Mouse (Mus musculus): ENCODE measurements around the gene Tfeb. TPM values are rescaled to one million over a fixed set of nuclear protein-coding genes. Genes with fewer than 3 reads are reported as not detected.

The Tfeb gene
- polyA plus RNA-seq, 1 experiment from 2014 or later: 4.7 TPM

DNA sequence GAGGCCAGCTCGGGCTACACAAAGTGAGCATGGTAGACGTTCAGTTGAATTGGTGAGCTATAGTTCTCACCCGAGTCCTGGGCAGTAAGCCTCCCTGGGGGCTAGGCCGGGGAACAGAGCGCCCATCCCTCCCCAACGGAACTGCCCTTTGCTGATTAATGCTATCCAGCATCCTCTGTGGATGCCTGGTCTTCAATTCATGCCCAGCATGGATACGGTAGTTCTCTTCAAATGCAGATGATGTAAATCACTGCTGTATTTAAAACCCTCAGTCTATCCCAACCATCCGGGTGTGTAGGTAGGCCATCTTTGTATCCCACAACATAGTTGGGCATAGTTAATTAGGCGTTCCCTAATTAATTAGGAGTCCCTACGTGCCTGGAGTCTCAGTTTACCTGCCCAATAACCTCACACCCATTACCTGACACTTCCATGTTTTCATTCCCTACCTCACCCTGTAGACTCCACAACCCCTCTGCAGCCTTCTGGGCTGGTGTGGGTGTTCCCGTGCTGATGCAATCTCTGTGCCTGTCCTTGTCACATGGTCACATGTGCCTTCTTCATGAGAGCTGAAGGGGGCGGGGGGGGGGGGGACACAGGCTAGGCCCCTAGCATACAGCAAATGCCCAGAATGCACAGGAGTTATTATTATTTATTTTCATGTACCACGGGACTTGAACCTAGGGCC lies 81.4 kb downstream of the Tfeb start:
- DNase-seq (ENCODE audit: low spot score): no peak

DNA sequence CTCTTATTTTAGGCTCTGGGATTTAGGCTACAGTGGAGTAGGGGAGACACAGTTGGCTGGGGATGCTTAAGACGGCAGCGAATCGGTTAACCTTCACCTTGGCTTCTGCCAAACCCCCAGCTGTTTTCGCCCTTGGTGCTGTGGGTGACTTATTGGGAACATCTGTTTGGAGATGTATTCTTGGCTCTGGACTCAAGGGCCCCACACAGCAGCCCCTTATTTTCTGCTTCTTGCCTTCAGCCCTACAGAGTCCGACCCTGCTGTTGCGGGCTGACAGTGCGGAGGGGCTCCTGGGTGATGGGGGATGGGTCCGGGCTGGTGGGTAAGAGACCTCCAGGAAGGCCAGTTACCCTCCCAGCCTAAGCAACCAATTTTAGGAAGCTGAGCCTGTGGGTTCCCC lies 84.5 kb downstream of the Tfeb start:
- DNase-seq (ENCODE audit: low spot score): no peak

DNA sequence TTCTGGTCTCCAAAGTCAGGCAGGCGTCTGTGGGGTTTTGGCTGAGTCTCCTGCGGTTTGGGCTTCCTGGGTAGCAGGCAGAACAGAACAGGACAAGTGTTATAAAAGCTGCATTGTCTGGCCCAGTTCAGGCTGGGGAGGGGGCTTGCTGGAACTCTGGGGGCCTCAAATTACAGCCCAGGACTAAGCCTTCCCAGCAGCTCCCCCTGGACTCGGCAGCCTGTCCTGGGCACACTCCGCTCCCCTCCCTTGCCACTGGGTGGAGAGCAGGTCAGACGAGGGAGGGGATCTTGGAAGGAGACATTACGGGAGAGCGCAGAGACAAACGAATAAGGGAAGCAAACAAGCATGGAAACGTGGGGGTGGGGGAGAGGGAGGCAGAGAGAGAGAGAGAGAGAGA lies 94.3 kb downstream of the Tfeb start:
- no peak for DNase-seq (ENCODE audit: low spot score)

DNA sequence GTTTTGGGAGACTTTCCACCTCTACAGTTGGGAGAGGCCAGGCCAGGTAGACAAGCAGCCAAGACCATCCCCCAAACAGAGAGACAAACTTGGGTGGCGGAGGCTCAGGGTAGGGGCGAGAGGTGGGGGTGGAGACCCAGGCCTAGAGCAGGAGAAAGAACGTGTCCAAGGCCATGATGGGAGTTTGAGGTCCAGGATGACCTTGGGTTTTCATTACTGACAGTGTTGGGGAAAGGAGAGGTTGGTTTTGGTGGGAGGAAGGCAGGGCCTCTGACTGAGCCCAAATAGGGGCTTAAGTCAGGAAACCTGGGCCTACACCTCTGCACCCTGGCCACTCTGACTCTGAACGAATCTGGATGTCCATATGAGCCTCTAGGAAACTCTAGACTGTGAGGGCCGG lies 94.9 kb downstream of the Tfeb start:
- DNase-seq (ENCODE audit: low spot score): no peak

DNA sequence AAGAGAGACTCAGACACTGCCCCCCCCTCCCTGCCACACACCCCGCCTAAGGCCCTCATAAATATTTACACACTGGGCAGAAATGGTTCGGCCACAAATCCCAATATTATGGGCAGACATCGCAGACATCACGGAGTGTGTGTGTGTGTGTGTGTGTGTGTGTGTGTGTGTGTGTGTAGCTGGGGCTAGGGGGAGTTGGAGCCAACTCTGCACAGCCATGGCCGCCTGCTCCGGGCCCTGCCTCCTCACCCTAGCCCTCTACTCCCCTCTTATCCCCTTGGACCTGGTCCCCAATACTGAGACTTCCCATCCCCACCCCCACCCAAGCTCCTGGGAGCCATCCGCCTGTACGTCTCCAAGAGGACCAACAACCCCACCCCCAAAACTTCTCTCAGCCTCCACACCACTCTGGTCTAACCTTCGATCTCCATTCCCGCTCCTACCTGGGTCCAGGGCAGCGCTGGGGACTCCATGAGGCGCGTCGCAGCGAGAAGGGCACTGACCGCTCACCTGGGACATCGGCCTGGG lies 95.7 kb downstream of the Tfeb start:
- DNase-seq (ENCODE audit: low spot score): no peak

DNA sequence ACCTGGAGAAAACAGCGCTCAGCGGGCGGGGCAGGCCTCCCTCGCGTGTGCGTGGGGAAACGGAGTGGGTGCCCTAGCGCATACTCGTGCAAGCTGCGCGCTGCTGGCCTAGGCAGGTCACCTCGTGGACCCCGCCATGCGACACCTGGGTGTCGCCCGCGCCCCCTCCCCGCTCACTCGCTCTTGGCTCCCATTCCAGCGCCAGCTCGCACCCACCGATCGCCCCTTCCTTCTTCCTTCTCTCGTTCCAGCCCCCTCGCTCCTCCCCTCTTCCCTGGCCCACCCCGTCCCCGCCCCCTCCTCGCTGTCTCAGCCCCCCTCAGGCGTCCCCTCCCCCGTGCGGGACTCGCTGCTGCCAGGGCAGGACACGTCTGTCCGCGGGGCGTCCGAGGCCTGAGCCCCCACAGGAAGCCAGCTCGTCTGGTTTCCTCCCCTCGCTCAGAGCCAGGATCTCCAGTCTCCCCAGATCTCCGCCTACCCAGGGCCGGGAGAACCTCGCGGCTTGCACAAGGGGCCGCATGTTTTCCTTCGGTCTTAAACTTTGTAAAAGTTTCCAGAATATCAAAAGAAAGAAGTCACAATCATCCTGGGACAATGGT lies 96.3 kb downstream of the Tfeb start:
- DNase-seq (ENCODE audit: low spot score): peak; percentile 31

DNA sequence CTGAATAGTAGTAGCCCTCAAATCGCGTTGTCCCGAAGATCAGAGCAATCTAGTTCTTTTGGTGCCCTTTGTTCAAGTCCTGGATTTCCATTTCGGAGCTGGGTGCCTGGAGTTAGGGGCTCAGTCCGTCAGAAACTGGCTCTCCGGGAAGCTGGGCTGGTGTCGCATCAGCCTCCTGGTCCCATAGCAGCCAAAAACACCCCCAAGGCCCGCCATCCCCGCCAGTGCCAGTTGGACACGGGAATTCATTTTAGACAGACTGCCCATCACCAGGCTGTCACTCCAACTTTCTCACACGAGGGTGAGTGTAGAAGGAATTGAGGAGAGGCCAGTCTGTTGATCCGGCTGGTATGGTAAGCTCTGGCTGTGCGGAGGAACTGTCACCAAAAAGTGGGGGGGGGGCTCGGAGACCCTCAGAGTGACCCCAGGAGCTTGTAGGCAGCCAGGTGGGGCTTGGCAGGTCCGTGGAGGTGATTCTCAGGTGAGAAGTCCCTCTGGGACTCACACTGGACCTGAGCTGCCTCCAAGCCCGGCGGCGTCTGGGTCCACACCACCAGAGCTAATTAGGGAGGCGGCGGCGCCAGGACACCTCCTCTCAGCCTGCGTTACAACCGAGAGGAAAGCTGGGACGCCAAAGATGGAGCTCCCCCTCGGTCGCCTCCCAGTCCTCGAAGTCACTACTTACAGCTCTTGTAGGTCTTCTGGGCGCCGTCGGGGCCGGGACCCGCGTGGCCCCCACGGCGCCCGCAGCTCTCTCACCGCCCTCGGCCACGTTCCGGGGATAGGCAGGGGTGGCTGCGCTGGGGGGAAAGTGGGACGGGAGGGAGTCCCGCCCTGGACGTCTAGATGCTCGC lies 97.0 kb downstream of the Tfeb start:
- DNase-seq (ENCODE audit: low spot score): no peak

DNA sequence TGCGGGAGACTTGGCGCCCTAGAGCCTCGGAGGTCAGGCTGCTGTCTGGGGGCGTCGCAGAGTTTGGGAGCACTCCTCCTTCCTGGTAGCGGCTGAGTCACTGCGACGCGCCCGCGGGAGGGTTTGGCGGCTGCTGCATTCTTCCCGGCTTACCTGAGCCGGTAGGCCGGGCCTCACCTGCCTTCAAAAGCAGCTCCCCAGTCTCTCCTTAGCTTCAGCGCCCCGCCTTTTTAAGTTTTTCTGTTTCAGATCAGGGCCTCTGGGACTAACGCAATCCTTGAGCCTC lies 97.6 kb downstream of the Tfeb start, which contains the start of gene Mdfi:
TSS of gene Mdfi (minus strand) at position 210 of the 286 bp plus-strand sequence.
- peak; percentile 29 for DNase-seq (ENCODE audit: low spot score)

DNA sequence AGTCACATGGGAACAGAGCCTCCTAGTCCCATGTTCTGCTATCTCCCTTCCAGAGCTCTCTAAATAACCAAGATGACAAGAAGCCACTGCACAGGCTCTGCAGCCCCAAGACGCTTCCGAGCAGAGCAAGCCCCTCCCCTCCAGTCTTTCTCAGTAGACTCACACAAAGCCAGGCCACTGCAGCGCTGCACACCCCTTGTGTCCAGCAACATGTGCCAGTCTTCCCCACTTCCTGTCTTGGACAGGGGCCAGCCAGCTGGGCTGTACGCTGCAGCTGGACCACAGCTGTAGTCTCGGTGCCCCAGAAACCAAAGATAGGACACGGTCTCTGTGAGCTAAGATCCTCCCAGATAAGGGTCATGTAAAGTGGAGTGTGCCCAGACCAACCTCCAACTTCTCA lies 101.0 kb downstream of the Tfeb start:
- DNase-seq (ENCODE audit: low spot score): no peak

DNA sequence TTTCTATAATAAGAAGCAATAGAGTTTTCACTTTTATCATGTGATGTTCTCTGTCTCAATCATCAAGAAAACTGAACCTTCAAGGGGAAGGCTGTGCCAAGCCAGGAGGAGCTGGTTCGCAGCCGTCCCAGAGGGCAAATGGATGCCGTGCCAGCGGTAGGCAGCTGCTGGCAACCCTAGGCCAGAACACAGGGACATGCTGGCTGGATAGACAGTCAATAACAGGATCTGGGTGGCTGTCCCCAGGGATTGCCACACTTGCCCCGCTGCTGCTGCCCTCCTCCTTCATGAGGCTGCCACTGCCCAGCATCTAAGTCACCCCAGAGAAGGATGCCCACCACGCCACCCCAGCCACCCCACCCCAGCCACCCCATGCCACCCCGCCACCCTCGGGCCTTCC lies 104.7 kb downstream of the Tfeb start:
- no peak for DNase-seq (ENCODE audit: low spot score)

Other genes with a start within 250 kb of the Tfeb start
- gene Taf8, start 234.7 kb upstream of the Tfeb start, polyA plus RNA-seq (2015; fragmentation: Nextera tagmentation; extraction: Ambion mirVana): 28.0 and 30.8 TPM in 2 replicates
- gene Ccnd3, start 232.0 kb upstream of the Tfeb start, polyA plus RNA-seq (2015; fragmentation: Nextera tagmentation; extraction: Ambion mirVana): 1,113 and 1,146 TPM in 2 replicates
- 21.3 and 22.4 TPM in 2 replicates for gene Bysl, start 125.5 kb upstream of the Tfeb start, polyA plus RNA-seq (2015; fragmentation: Nextera tagmentation; extraction: Ambion mirVana)
- gene Med20, start 125.4 kb upstream of the Tfeb start, polyA plus RNA-seq (2015; fragmentation: Nextera tagmentation; extraction: Ambion mirVana): 46.9 and 50.1 TPM in 2 replicates
- 1.8 TPM in 2 replicates for gene Gm20517, start 125.4 kb upstream of the Tfeb start, polyA plus RNA-seq (2015; fragmentation: Nextera tagmentation; extraction: Ambion mirVana)
- 3.9 and 4.6 TPM in 2 replicates for gene Usp49, start 106.3 kb upstream of the Tfeb start, polyA plus RNA-seq (2015; fragmentation: Nextera tagmentation; extraction: Ambion mirVana)
- 431 and 452 TPM in 2 replicates for gene Tomm6, start 48.6 kb upstream of the Tfeb start, polyA plus RNA-seq (2015; fragmentation: Nextera tagmentation; extraction: Ambion mirVana)
- gene Frs3, start 48.0 kb upstream of the Tfeb start, polyA plus RNA-seq (2015; fragmentation: Nextera tagmentation; extraction: Ambion mirVana): 0.98 and 1.3 TPM in 2 replicates
- gene Gm21981, start 42.6 kb upstream of the Tfeb start, polyA plus RNA-seq (2015; fragmentation: Nextera tagmentation; extraction: Ambion mirVana): 0.12 and 0.18 TPM in 2 replicates
- 0.81 and 1.2 TPM in 2 replicates for gene Prickle4, start 42.3 kb upstream of the Tfeb start, polyA plus RNA-seq (2015; fragmentation: Nextera tagmentation; extraction: Ambion mirVana)
- gene Pgc, start 10.2 kb upstream of the Tfeb start, polyA plus RNA-seq (2015; fragmentation: Nextera tagmentation; extraction: Ambion mirVana): 2.4 and 2.5 TPM in 2 replicates
- gene Mdfi, start 97.7 kb downstream of the Tfeb start, polyA plus RNA-seq (2015; fragmentation: Nextera tagmentation; extraction: Ambion mirVana): 3.5 and 3.7 TPM in 2 replicates
- gene Foxp4, start 187.6 kb downstream of the Tfeb start, polyA plus RNA-seq (2015; fragmentation: Nextera tagmentation; extraction: Ambion mirVana): 18.0 TPM in 2 replicates